Mouse (Mus musculus) liver, embryonic 12.5 days (tissue): ENCODE data around the gene Ackr2. TPM values are rescaled to one million over a fixed set of nuclear protein-coding genes. Genes with fewer than 3 reads are reported as not detected.
A peak's percentile ranks its signal among the peaks of the same experiment; 100 is the strongest.

Experiments used
- ATAC-seq: fragments of 200-750 bp; cut with Nextera tagmentation; 2 replicates; pipeline ENCODE4 v1.8.0; 2017; ENCODE audit warnings: moderate number of reproducible peaks, mild to moderate bottlenecking, moderate library complexity
- H3K27ac ChIP-seq: fragments of 300-500 bp; sonication (generic); 2 replicates; pipeline ENCODE4 v1.5.1; 2016; ENCODE audit warnings: mild to moderate bottlenecking
- H3K27me3 ChIP-seq: fragments of 300-500 bp; sonication (generic); replicated peaks from 2 replicates; pipeline ENCODE4 v1.6.1; 2016; ENCODE audit warnings: mild to moderate bottlenecking, moderate library complexity
- H3K36me3 ChIP-seq: fragments of 300-500 bp; sonication (generic); 2 replicates; pipeline ENCODE4 v1.6.1; 2016; ENCODE audit warnings: mild to moderate bottlenecking, moderate library complexity
- H3K4me1 ChIP-seq: fragments of 300-500 bp; sonication (generic); 2 replicates; pipeline ENCODE4 v1.6.1; 2016
- H3K4me2 ChIP-seq: fragments of 300-500 bp; sonication (generic); 2 replicates; pipeline ENCODE4 v1.6.1; 2016; ENCODE audit warnings: mild to moderate bottlenecking, moderate library complexity
- H3K4me3 ChIP-seq: fragments of 300-500 bp; sonication (generic); 2 replicates; pipeline ENCODE4 v1.5.1; 2016; ENCODE audit warnings: mild to moderate bottlenecking, moderate library complexity
- H3K9ac ChIP-seq: fragments of 300-500 bp; sonication (generic); 2 replicates; pipeline ENCODE4 v1.6.1; 2016; ENCODE audit warnings: mild to moderate bottlenecking, moderate library complexity
- H3K9me3 ChIP-seq: fragments of 300-500 bp; sonication (generic); replicated peaks from 2 replicates; pipeline ENCODE4 v1.6.1; 2016; ENCODE audit warnings: mild to moderate bottlenecking, moderate library complexity
- WGBS: fragments of 180-500 bp; shearing (Covaris S2); methylation state at CpG from one replicate; pipeline ENCODE4 v1.1.7; 2016; ENCODE audit not compliant: insufficient replicate concordance; 5-methylcytosine and 5-hydroxymethylcytosine counted together
- polyA plus RNA-seq: library from polyadenylated mRNA; unstranded; fragments of >200 nt; fragmentation: Nextera tagmentation; extraction: Ambion mirVana; gene quantifications from 2 replicates; pipeline ENCODE4 v1.2.1, GENCODE M21; 2016

Ackr2 gene
- polyA plus RNA-seq, 1 experiment from 2014 or later = 0.19 TPM

DNA sequence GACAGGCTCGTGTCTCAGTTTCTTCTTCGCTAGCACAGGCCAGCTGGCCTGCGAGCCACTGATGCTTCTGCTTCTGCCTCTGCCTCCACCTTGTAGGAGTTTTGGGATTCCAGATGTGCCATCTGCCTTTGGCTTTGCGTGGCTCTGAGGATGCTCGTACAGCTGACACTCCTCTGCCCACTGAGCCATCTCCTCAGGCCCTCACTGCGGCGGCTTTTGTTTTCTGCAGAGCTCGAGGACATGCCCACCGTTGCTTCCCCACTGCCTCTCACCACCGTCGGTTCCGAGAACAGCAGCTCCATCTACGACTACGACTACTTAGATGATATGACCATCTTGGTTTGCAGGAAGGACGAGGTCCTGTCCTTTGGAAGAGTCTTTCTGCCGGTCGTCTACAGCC is 10.2 kb downstream of the Ackr2 start:
- Histone ChIP-seq H3K4me2 (no peak overlapping the region), H3K9ac (no peak overlapping the region), H3K9me3 (no peaks in the 10 kb centered on the region), H3K27me3 (no peaks in the 10 kb centered on the region), H3K27ac (no peak overlapping the region), H3K4me3 (no peak overlapping the region), H3K36me3 (no peaks in the 10 kb centered on the region), H3K4me1 (no peaks in the 10 kb centered on the region)
- WGBS = 80% methylated on average over 17 of the region's 17 CpGs
- ATAC-seq = no peak

DNA sequence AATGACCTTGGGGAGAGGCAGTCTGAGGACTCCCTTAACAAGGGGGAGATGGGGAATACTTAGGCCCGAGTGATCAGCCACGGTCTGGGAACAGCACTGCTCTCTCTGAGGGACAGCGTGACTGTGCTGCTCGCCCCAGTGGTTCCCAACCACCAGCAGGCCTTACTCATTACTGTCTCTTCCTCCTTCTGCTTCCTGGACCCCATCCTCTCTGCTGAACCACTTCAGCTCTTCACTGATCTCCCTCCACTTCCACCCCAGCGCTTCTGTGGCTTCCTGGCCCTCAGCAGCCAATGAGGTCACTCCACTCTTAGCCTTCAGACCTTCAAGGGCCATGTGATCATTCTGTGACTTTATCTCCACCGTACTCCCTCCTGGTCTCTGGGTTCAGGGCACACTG is 11.5 kb downstream of the Ackr2 start:
- H3K4me1 ChIP-seq = no peaks in the 10 kb centered on the region
- no peak overlapping the region for H3K4me2 ChIP-seq
- H3K27me3 ChIP-seq = peaks cover 6% of the 10 kb centered on the region; the same call in 1 of the 2 replicates
- no peak overlapping the region for H3K4me3 ChIP-seq
- WGBS = 18% methylated on average over 6 of the region's 6 CpGs
- H3K27ac ChIP-seq = no peak overlapping the region
- H3K36me3 ChIP-seq = no peaks in the 10 kb centered on the region
- no peak overlapping the region for H3K9ac ChIP-seq
- peak; percentile 20; the same call in 1 of the 2 replicates for ATAC-seq
- no peaks in the 10 kb centered on the region for H3K9me3 ChIP-seq

DNA sequence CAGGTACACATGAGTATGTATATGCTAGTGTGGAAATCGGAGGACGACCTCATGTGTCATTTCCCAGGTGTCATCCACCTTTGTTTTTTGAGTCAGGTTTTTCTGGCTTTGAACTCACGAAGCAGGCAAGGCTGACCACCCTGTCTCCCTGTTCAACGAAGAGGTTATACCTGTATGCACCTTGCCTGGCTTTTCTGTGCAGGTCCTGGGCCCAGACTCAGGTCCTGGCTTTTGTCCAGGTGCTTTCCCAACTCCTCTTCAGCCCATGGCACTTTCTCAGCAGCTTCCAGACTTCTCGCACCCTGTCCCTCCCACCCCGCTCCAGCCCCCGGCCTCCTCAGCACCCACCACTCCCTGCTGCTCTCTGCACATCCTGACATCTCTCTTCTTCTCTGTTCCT is 13.0 kb downstream of the Ackr2 start:
- Histone ChIP-seq H3K4me3 (no peak overlapping the region), H3K36me3 (no peaks in the 10 kb centered on the region), H3K9ac (no peak overlapping the region), H3K9me3 (no peaks in the 10 kb centered on the region), H3K4me2 (no peak overlapping the region), H3K27ac (no peak overlapping the region), H3K4me1 (no peaks in the 10 kb centered on the region), H3K27me3 (peaks cover 6% of the 10 kb centered on the region; the same call in 1 of the 2 replicates)
- 71% methylated on average over 7 of the region's 7 CpGs for WGBS
- no peak for ATAC-seq

DNA sequence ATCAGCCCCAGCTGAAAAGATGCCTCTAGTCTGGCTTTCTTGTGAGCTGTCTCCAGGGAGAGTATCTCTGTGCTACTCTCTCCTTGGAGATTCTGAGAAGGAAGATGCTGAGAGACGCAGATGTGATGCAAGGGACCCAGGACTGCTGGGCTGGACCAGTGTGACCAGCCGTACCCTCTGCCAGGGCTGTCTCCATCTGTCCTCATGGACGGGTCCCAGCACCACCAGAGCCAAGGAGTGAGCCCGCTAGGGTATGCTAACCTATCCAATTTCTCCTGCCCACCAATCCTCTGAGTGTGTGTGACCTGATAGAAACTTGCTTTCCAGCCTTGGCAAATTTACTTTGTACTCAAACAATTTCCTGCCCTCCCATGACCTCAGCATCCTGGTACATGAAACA is 14.6 kb downstream of the Ackr2 start:
- Histone ChIP-seq H3K36me3 (no peaks in the 10 kb centered on the region), H3K27me3 (peaks cover 6% of the 10 kb centered on the region; the same call in 1 of the 2 replicates), H3K9ac (no peak overlapping the region), H3K4me2 (no peak overlapping the region), H3K4me3 (no peak overlapping the region), H3K9me3 (no peaks in the 10 kb centered on the region), H3K27ac (no peak overlapping the region), H3K4me1 (no peaks in the 10 kb centered on the region)
- 70% methylated on average over 4 of the region's 4 CpGs for WGBS
- ATAC-seq = no peak

DNA sequence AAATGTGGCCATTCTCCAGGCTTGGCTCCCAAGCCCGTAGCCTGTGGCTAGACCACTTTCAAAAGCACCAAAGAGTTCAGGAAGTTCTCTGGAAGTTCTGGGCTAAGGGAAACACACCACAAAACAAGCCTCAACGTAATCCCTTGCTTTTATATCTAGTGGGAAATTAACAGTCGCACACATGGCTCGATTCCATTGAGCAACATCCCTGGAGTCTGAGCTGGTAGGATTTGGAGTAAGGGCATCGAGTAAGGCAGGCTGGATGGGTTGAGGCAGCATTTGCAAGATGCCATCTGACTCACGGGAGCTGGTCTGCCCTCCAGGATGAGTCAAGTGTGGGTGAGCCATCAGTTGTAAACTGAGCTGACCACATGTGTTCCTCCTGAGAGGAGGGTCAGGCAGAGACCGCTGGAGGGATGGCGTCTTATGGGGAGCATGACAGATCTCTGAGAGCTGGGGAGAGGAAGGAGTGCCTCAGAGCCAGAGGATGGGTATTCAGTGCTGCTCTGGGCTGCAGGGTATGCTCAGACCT is 16.1 kb downstream of the Ackr2 start:
- no peak overlapping the region for H3K9ac ChIP-seq
- 63% methylated on average over 8 of the region's 8 CpGs for WGBS
- no peak overlapping the region for H3K4me3 ChIP-seq
- H3K9me3 ChIP-seq = no peaks in the 10 kb centered on the region
- no peak overlapping the region for H3K4me2 ChIP-seq
- no peak overlapping the region for H3K27ac ChIP-seq
- H3K27me3 ChIP-seq = peaks cover 6% of the 10 kb centered on the region; the same call in 1 of the 2 replicates
- no peak for ATAC-seq
- no peaks in the 10 kb centered on the region for H3K4me1 ChIP-seq
- no peaks in the 10 kb centered on the region for H3K36me3 ChIP-seq

DNA sequence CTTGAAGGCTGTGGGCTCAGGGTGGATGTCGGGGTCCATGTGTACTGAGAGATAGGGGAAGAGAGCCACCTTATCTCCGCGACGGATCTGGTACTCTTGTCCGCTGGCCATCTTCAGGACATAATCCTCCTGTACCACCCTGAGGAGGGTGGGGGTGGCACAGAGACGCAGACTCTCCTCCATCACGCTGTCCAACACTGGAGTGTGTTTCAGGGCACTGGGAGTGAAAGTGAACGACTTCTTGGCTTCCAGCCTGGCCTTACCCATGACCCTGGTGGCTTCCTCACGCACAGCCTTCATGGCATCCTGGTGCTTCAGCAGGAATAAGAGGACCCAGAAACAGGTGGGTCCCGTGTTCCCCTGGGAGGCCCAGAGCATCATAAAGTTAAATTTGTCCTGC is 16.9 kb downstream of the Ackr2 start:
- no peak overlapping the region for H3K27ac ChIP-seq
- H3K36me3 ChIP-seq = no peaks in the 10 kb centered on the region
- H3K4me2 ChIP-seq = no peak overlapping the region
- H3K9ac ChIP-seq = no peak overlapping the region
- ATAC-seq = no peak
- H3K9me3 ChIP-seq = no peaks in the 10 kb centered on the region
- 61% methylated on average over 10 of the region's 10 CpGs for WGBS
- no peak overlapping the region for H3K4me3 ChIP-seq
- H3K4me1 ChIP-seq = no peaks in the 10 kb centered on the region
- H3K27me3 ChIP-seq = peaks cover 6% of the 10 kb centered on the region; the same call in 1 of the 2 replicates

DNA sequence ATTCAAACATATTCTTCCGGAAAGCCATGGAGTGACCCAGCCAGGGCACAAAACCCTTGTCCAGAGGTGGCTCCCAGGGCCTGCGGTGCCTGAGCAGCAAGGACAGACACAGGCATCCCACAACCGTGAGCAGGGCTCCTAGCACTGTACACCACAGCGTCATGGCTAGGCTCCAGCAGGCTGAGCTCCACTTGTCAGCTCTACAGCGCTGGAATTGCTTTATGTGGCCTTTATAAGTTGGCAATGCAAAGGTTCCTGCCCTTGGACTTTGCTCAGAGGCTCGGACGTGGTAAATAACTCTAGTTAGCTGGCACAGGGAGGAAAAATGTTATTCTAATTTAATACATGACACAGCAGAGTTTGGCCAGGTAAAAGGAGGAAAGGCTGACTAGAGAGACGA is 17.9 kb downstream of the Ackr2 start, which contains the start of gene Cyp8b1:
Gene Cyp8b1 (minus strand): TSS at position 204 of the 400 bp plus-strand sequence.
- 71% methylated on average over 8 of the region's 8 CpGs for WGBS
- ATAC-seq = no peak

DNA sequence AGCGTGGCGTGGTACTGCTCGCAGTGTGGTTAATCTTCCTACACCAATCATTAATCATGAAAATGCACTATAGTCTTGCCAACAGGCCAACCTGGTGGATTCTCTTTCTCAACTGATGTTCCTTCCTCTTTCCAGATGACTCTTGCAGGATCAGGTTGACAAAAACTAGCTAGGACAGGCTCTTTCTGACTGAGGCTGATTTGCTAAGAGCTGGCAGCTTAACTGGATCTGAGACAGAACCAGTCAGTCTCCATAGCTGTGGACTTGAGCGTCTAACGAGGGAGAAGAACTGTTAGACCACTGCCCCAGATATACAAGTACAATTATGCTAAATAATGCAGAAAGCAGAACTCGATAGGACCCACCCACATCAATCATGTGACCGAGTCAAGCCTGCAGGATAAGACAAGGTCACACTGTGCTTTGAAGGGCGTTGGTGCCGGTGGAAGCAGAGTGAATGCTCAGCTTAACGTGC is 20.9 kb downstream of the Ackr2 start:
- Histone ChIP-seq H3K27ac (no peak overlapping the region), H3K4me3 (no peak overlapping the region), H3K4me2 (no peak overlapping the region), H3K9me3 (no peaks in the 10 kb centered on the region), H3K27me3 (peaks cover under 1% of the 10 kb centered on the region; the same call in 1 of the 2 replicates), H3K4me1 (0 out of 2 replicates have a peak, but pooled peaks cover under 1% of the 10 kb centered on the region), H3K9ac (no peak overlapping the region), H3K36me3 (no peaks in the 10 kb centered on the region)
- WGBS = 47% methylated on average over 10 of the region's 10 CpGs
- no peak for ATAC-seq

More for the DNA sequence above, 17.9 kb downstream of the Ackr2 start, which contains the start of gene Cyp8b1:
- Histone ChIP-seq H3K36me3 (no peaks in the 10 kb centered on the region), H3K4me1 (no peaks in the 10 kb centered on the region), H3K9me3 (no peaks in the 10 kb centered on the region), H3K4me3 (no peak within 1 kb of the TSS), H3K27me3 (peaks cover 6% of the 10 kb centered on the region; the same call in 1 of the 2 replicates), H3K27ac (no peak within 1 kb of the TSS), H3K9ac (no peak within 1 kb of the TSS), H3K4me2 (no peak within 1 kb of the TSS)

DNA sequence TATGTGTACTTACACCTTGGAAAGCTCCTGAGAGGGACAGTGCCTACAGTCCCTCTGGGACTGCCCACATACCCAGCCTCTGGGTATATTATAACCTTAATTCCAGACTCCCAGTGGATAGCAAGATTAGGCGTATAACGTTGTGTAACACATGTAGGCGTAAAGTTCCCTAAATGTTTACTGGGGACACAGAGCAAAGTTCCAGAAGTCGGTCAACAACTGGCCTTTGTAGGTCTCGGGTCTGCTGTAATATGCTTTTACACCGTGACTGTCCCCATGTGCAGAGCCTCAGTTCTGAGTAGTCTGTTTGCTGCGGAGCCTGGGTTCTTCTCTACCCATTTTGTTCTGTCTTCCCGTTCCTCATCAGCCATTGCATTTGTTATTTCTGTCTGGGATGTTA is 25.3 kb downstream of the Ackr2 start:
- Histone ChIP-seq H3K4me3 (no peak overlapping the region), H3K9me3 (no peaks in the 10 kb centered on the region), H3K36me3 (no peaks in the 10 kb centered on the region), H3K4me2 (no peak overlapping the region), H3K4me1 (0 out of 2 replicates have a peak, but pooled peaks cover 5% of the 10 kb centered on the region), H3K27me3 (no peaks in the 10 kb centered on the region; the same call in 1 of the 2 replicates), H3K27ac (no peak overlapping the region), H3K9ac (no peak overlapping the region)
- WGBS = 71% methylated on average over 8 of the region's 8 CpGs
- peak; percentile 56 for ATAC-seq

DNA sequence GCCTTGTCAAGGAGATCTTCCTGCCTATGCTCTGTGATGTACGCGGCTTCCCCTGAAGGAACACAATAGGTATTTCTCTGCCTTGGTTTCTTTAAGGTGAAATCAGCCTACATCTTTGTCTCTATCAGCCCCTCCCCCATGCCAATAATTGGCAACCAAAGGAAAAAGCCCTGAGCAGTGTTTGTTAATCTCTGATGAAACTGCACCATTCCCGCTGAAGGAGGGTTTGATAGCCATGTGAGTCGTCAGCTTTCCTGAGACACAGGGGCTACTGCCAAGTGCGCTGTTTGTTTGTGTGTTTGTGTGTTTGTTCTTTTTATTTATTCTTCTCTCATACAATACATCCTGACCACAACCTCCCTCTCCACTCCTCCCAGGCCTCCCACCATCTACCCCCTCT is 25.8 kb downstream of the Ackr2 start:
- Histone ChIP-seq H3K4me1 (0 out of 2 replicates have a peak, but pooled peaks cover 5% of the 10 kb centered on the region), H3K27me3 (no peaks in the 10 kb centered on the region; the same call in 1 of the 2 replicates), H3K4me3 (no peak overlapping the region), H3K9me3 (no peaks in the 10 kb centered on the region), H3K9ac (no peak overlapping the region), H3K36me3 (no peaks in the 10 kb centered on the region), H3K27ac (no peak overlapping the region), H3K4me2 (no peak overlapping the region)
- no peak for ATAC-seq
- WGBS = 67% methylated on average over 5 of the region's 5 CpGs

DNA sequence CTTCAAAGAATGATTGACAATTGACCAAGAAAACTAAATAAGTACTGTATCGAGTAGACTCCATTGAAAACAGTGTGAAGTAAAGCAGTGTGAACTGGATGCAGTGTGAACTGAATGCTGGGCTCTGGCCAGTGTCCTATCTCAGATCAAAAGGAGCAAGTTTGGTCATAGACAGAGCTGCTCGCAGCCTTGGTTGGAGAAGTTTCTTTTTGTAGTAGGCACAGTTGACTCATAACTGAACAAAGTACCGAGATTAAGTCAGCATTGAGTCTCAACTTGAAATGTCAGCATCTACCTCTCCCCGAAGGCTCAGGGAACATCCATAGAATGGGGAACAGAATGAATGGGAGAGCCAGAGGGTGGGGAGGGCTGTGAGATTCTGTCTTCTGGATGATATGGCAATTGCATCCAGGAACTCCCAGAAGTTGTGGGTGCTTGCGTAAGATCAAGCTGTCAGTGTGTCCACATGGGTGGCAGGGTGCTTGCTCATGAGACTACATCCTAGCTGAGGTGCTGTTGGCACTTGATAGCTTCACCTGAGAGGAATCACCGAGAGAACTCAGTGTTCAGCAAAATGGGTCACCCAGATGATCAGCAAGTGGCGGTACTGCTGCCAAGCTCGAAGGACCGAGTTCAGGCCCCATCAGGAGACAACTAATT is 26.9 kb downstream of the Ackr2 start:
- Histone ChIP-seq H3K36me3 (no peaks in the 10 kb centered on the region), H3K27me3 (no peaks in the 10 kb centered on the region; the same call in 1 of the 2 replicates), H3K4me3 (no peak overlapping the region), H3K4me2 (no peak overlapping the region), H3K4me1 (0 out of 2 replicates have a peak, but pooled peaks cover 5% of the 10 kb centered on the region), H3K9ac (no peak overlapping the region), H3K9me3 (no peaks in the 10 kb centered on the region), H3K27ac (no peak overlapping the region)
- no peak for ATAC-seq
- WGBS = 68% methylated on average over 9 of the region's 9 CpGs

DNA sequence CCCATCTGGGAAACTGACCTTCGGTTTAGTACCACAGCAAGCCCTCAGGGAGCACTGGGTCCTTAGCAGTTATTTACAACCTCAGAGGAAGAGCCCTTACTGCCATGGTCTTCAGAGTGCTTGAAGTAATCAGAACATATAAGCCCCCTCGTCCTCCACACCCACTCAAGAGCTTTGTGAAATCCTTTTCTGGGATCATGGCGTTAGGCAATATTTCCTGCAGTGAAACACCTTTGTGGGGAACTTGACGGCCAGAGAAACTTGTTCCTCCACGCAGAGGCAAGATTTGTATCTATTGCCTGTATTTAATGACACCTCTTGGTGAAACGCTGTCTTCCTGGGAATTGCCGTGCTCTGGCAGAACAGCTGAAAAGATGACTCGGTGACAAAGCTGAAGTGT is 27.8 kb downstream of the Ackr2 start:
- 0 out of 2 replicates have a peak, but pooled peaks cover 5% of the 10 kb centered on the region for H3K4me1 ChIP-seq
- no peak overlapping the region for H3K4me2 ChIP-seq
- H3K27ac ChIP-seq = no peak overlapping the region
- H3K36me3 ChIP-seq = no peaks in the 10 kb centered on the region
- H3K9ac ChIP-seq = no peak overlapping the region
- no peaks in the 10 kb centered on the region for H3K9me3 ChIP-seq
- ATAC-seq = no peak
- WGBS = 59% methylated on average over 8 of the region's 8 CpGs
- H3K4me3 ChIP-seq = no peak overlapping the region
- H3K27me3 ChIP-seq = no peaks in the 10 kb centered on the region; the same call in 1 of the 2 replicates
